Mouse (Mus musculus) embryonic fibroblast, embryonic 13.5 days (primary cell): Measurements from ENCODE around the gene Tpk1.

Source experiments
- CTCF ChIP-seq: IDR thresholded peaks from 2 replicates; pipeline ENCODE4 v1.5.1; 2011; ENCODE audit warnings: mild to moderate bottlenecking, control low read depth, low read length, moderate library complexity, borderline replicate concordance; ENCODE audit not compliant: insufficient read depth
- POLR2A ChIP-seq: IDR thresholded peaks from 2 replicates; pipeline ENCODE4 v1.6.1; 2011; ENCODE audit warnings: low read depth, mild to moderate bottlenecking, control low read depth, low read length, moderate library complexity

- TF ChIP-seq CTCF, result no peak
- no peak for TF ChIP-seq POLR2A
These were observed 132.8 kb downstream of the Tpk1 start for GRCm38 (mm10) chr6:43533323-43533722.
